Mouse (Mus musculus) G1E (cell line): Measurements from ENCODE around the gene Mospd1. TPM values are rescaled to one million over a fixed set of nuclear protein-coding genes. Genes with fewer than 3 reads are reported as not detected.
A peak's percentile ranks its signal among the peaks of the same experiment; 100 is the strongest.

Source experiments
- ATAC-seq: 2 replicates; pipeline ENCODE4 v1.8.0; 2016; ENCODE audit warnings: mild to moderate bottlenecking; ENCODE audit not compliant: insufficient number of reproducible peaks, poor library complexity, low FRiP score, severe bottlenecking; ENCODE audit errors: extremely low read depth
- DNase-seq: peaks from one replicate; pipeline ENCODE4 v3.0.0; 2012; ENCODE audit warnings: low spot score
- H3K27me3 ChIP-seq: 2 replicates; pipeline ENCODE4 v1.6.1; 2012; ENCODE audit warnings: mild to moderate bottlenecking, low read length, inconsistent platforms; ENCODE audit not compliant: insufficient read depth
- H3K36me3 ChIP-seq: replicated peaks from 2 replicates; pipeline ENCODE3; 2012; ENCODE audit warnings: mild to moderate bottlenecking, inconsistent platforms
- H3K4me1 ChIP-seq: 2 replicates; pipeline ENCODE4 v1.6.1; 2012; ENCODE audit warnings: low read depth, low read length, inconsistent platforms, mixed read lengths; ENCODE audit not compliant: insufficient read depth
- H3K4me3 ChIP-seq: 2 replicates; pipeline ENCODE4 v1.5.1; 2012; ENCODE audit warnings: low read depth, mild to moderate bottlenecking, inconsistent platforms, low read length, moderate library complexity, mixed read lengths
- H3K9me3 ChIP-seq: replicated peaks from 2 replicates; pipeline ENCODE4 v1.6.1; 2012; ENCODE audit warnings: inconsistent platforms
- CTCF ChIP-seq: IDR thresholded peaks from 2 replicates; pipeline ENCODE4 v1.5.1; 2012; ENCODE audit warnings: low read depth, low read length, inconsistent platforms, mixed read lengths
- GATA1 ChIP-seq: IDR thresholded peaks from 2 replicates; pipeline ENCODE4 v1.6.1; 2012; ENCODE audit warnings: borderline replicate concordance, low read length, inconsistent platforms, mixed read lengths
- GATA2 ChIP-seq: IDR thresholded peaks from 2 replicates; pipeline ENCODE4 v1.6.1; 2012; ENCODE audit warnings: low read depth, low read length, inconsistent platforms, borderline replicate concordance
- POLR2AphosphoS5 ChIP-seq: IDR thresholded peaks from 2 replicates; pipeline ENCODE4 v1.6.1; 2012; ENCODE audit warnings: low read depth, low read length, inconsistent platforms; ENCODE audit not compliant: insufficient replicate concordance
- TAL1 ChIP-seq: conservative IDR thresholded peaks from 2 replicates; pipeline ENCODE4 v1.6.1; 2012; ENCODE audit warnings: low read depth, low read length, inconsistent platforms, mixed read lengths
- polyA plus RNA-seq: library from polyadenylated mRNA; stranded (reverse); fragments of >175 nt; gene quantifications from 2 replicates; pipeline ENCODE4 v1.2.3, GENCODE M21; 2012
- total RNA-seq, 2 experiments: library from RNA; stranded (forward) in 1 of 2; stranded (reverse) in 1 of 2; fragments of 200-1000 nt in 1 of 2; fragments of >200 nt in 1 of 2; fragmentation: Nextera tagmentation in 1 of 2; gene quantifications; 2 replicates each; pipeline ENCODE4 v1.2.3; 2014 to 2017

Gene Mospd1
- total RNA-seq (2014; fragmentation: Nextera tagmentation), result 17.1 and 18.3 TPM in 2 replicates
- 26.1 and 27.4 TPM in 2 replicates for total RNA-seq (2017)
- polyA plus RNA-seq, result 0.19 and 0.23 TPM in 2 replicates

- Histone ChIP-seq H3K4me3 (peak within 1 kb of the TSS; percentile 80), H3K27me3 (no peaks in the 10 kb centered on the region), H3K9me3 (no peaks in the 10 kb centered on the region), H3K4me1 (no peaks in the 10 kb centered on the region; the same call in 1 of the 2 replicates), H3K36me3 (peaks cover 2% of the 10 kb centered on the region)
- DNase-seq (peak; percentile 63), ATAC-seq (peak; percentile 89)
- no peak for TF ChIP-seq GATA2
- no peak for TF ChIP-seq GATA1
- no peak for TF ChIP-seq POLR2AphosphoS5
- TF ChIP-seq CTCF, result no peak
- TF ChIP-seq TAL1, result no peak
These were observed at the start of gene Mospd1 for GRCm38 (mm10) chrX:53370366-53370740. Mospd1 (minus strand) TSS chrX:53370502.

GRCm38 (mm10) chrX:53386362-53386761 lies 16.1 kb upstream of the Mospd1 start:
- H3K9me3 ChIP-seq, result no peaks in the 10 kb centered on the region
- peaks cover 2% of the 10 kb centered on the region; the same call in 1 of the 2 replicates for H3K27me3 ChIP-seq
- no peak for TF ChIP-seq CTCF
- no peak for TF ChIP-seq GATA2
- TF ChIP-seq TAL1, result no peak
- TF ChIP-seq POLR2AphosphoS5, result no peak
- no peak for TF ChIP-seq GATA1
- ATAC-seq, result no peak
- H3K4me1 ChIP-seq, result no peaks in the 10 kb centered on the region
- H3K36me3 ChIP-seq, result no peaks in the 10 kb centered on the region
- DNase-seq, result no peak
- no peak overlapping the region for H3K4me3 ChIP-seq

GRCm38 (mm10) chrX:53383122-53383521 lies 12.8 kb upstream of the Mospd1 start:
- no peaks in the 10 kb centered on the region for H3K9me3 ChIP-seq
- H3K27me3 ChIP-seq, result peaks cover 2% of the 10 kb centered on the region; the same call in 1 of the 2 replicates
- no peaks in the 10 kb centered on the region for H3K4me1 ChIP-seq
- no peak overlapping the region for H3K4me3 ChIP-seq
- no peaks in the 10 kb centered on the region for H3K36me3 ChIP-seq
- TF ChIP-seq POLR2AphosphoS5 (no peak), GATA1 (no peak), CTCF (no peak), GATA2 (no peak)
- DNase-seq (no peak), ATAC-seq (no peak)

- DNase-seq (peak; percentile 15), ATAC-seq (peak; percentile 83)
These were observed 552 bp downstream of the Mospd1 start for GRCm38 (mm10) chrX:53369534-53370365.

GRCm38 (mm10) chrX:53364668-53365383 lies 5.5 kb downstream of the Mospd1 start:
- TF ChIP-seq CTCF, result no peak
- no peak for TF ChIP-seq POLR2AphosphoS5
- TF ChIP-seq TAL1, result no peak
- TF ChIP-seq GATA2, result no peak
- no peak for TF ChIP-seq GATA1
- ATAC-seq, result no peak
- no peak overlapping the region for H3K4me3 ChIP-seq
- peaks cover 2% of the 10 kb centered on the region for H3K36me3 ChIP-seq
- no peaks in the 10 kb centered on the region for H3K27me3 ChIP-seq
- DNase-seq, result no peak
- no peaks in the 10 kb centered on the region; the same call in 1 of the 2 replicates for H3K4me1 ChIP-seq
- no peaks in the 10 kb centered on the region for H3K9me3 ChIP-seq

More at GRCm38 (mm10) chrX:53369534-53370365, 552 bp downstream of the Mospd1 start:
- no peaks in the 10 kb centered on the region for H3K27me3 ChIP-seq
- no peaks in the 10 kb centered on the region for H3K9me3 ChIP-seq
- TF ChIP-seq CTCF (no peak), GATA2 (no peak), POLR2AphosphoS5 (no peak), TAL1 (no peak), GATA1 (no peak)
- peak overlapping the region; percentile 80 for H3K4me3 ChIP-seq
- H3K36me3 ChIP-seq, result peaks cover 2% of the 10 kb centered on the region
- H3K4me1 ChIP-seq, result no peaks in the 10 kb centered on the region; the same call in 1 of the 2 replicates

GRCm38 (mm10) chrX:53348374-53348773 lies 21.9 kb downstream of the Mospd1 start:
- Histone ChIP-seq H3K4me3 (no peak overlapping the region), H3K4me1 (no peaks in the 10 kb centered on the region), H3K27me3 (no peaks in the 10 kb centered on the region), H3K9me3 (no peaks in the 10 kb centered on the region), H3K36me3 (peaks cover 40% of the 10 kb centered on the region)
- no peak for ATAC-seq
- DNase-seq, result no peak
- TF ChIP-seq TAL1 (no peak), GATA1 (no peak), CTCF (no peak)
